Mouse (Mus musculus) frontal cortex, postnatal 10 days (tissue): ENCODE data around the gene Slco3a1.
A peak's percentile ranks its signal among the peaks of the same experiment; 100 is the strongest.

Experiments
- DNase-seq, 2 experiments: peaks; one replicate each; pipeline ENCODE4 v3.0.0; 2022; ENCODE audit warnings: low spot score in 2 of 2, mixed read lengths in 1 of 2

Slco3a1 gene

DNA sequence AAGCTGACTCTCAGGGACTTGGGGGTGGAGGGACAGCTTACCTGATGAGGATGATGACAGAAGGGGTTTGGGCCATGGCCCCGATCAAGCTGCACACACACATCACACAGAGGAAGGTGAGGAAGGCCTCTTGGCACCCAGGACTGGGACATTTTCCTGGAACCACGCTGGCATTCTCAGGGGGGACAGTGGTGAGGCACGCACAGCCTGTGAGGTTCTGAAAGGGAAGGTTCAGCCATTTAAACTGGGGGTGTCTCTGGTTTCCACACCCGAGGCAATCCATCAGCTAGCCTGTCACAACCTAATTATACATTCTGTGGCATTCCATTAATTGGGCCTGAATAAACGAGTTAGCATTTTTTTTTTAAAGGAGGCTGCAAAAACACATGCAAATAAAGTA, 251.5 kb downstream of the Slco3a1 start:
- no peak for DNase-seq

DNA sequence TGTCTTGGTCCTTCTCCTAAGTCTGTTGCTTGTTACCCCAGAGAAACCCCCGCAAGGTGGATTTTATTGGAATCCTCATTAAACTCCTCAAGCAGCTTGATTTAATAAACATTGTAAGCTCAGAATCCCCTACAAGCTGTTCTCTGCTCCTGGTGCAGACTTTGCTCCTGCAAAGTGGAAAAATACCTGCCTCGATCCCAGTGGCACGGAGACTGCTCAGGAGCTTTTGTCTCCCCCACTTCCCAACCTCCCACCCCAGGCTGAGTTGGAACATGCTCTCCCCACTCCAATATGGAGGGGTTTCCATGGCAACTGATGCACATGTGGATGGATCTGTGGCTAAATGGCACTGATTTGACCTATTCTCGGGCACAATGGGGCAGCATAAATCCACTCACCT, 268.0 kb downstream of the Slco3a1 start:
- no peak for DNase-seq

DNA sequence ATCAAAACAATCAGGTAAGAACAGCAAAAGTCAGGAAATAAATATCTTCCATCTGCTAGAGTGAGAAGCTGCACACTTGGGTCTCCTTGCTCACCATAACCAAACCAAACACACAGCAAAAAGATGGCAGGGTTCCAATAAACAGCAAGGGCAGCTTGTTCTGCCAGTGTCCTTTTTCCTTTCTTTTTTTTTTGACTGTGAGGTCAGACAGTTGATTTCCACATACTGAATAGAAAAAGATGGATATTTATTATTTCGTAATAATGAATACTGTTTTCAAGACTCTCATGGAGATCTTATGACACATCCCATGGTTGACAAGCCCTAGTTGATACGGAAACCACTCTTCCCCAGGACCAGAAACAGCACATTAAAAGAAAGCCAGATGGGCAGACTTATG, 274.2 kb downstream of the Slco3a1 start:
- no peak for DNase-seq

GRCm38 (mm10) chr7:74279356-74279755, 275.2 kb downstream of the Slco3a1 start:
- no peak for DNase-seq

DNA sequence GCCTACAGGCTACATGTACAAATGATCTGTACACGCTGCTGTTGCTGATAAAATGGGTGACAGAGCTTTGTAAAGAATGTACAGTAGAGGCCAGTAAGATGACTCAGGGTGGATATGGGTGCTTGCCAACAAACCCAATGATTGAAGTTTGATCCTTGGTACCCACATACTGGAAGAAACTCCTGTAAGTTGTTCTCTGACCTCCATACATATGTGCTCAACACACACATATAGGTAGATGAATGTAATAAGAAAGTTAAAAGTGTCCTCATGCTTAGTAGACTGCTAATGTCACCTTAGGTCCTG, 284.5 kb downstream of the Slco3a1 start:
- no peak for DNase-seq

GRCm38 (mm10) chr7:74269283-74270088, 285.1 kb downstream of the Slco3a1 start:
- no peak for DNase-seq

GRCm38 (mm10) chr7:74266511-74267168, 287.9 kb downstream of the Slco3a1 start:
- DNase-seq = no peak

GRCm38 (mm10) chr7:74256291-74256690, 298.3 kb downstream of the Slco3a1 start:
- no peak for DNase-seq

- DNase-seq = no peak
Observed at GRCm38 (mm10) chr7:74252066-74252465, 302.5 kb downstream of the Slco3a1 start.

DNA sequence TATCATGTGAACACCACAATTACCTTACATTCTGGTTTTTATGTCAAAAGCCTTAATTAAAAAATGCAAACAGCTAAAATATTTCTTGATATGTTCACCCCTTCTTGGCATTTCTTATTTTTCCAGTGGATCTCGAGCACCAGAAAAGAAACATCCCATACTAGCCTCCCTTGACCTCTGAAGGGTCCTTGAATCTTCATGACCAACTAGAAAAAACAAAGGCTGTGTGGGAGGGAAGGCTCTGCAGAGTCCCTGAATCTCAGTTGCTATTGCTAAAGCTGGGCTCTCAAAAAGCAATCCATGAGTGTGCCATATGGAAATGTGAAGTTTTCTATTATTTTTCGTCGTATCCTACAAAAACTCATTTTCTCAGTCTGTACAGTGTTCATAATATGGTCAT, 313.3 kb downstream of the Slco3a1 start:
- no peak for DNase-seq

- DNase-seq = peak; percentile 8 to 16
Observed at GRCm38 (mm10) chr7:74240459-74241172, 314.0 kb downstream of the Slco3a1 start.
